Mouse (Mus musculus): ENCODE data around the gene Lrrc7.

GRCm38 (mm10) chr3:158552105-158552504 is 9.9 kb downstream of the Lrrc7 start:
- no peak for TF ChIP-seq NELFE (IDR thresholded peaks at IDR 0.05; ENCODE audit: low read depth, low read length)
- TF ChIP-seq POLR2A (IDR thresholded peaks at IDR 0.05; ENCODE audit: low read depth, low read length), result no peak
- TF ChIP-seq CTCF (conservative IDR thresholded peaks at IDR 0.05 in 1 of 2, IDR thresholded peaks at IDR 0.05 in 1 of 2; ENCODE audit: low read depth in 2 of 2, low read length in 2 of 2), result no peak
- TF ChIP-seq EP300 (IDR thresholded peaks at IDR 0.05; ENCODE audit: low read length), result no peak
- TF ChIP-seq MXI1 (IDR thresholded peaks at IDR 0.05; ENCODE audit: low read depth, low read length), result no peak
- TF ChIP-seq ZKSCAN1 (IDR thresholded peaks at IDR 0.05; ENCODE audit: borderline replicate concordance, low read depth, low read length), result no peak
- TF ChIP-seq GABPA (IDR thresholded peaks at IDR 0.05; ENCODE audit: insufficient replicate concordance, low read depth, low read length), result no peak
- TF ChIP-seq E2F4 (IDR thresholded peaks at IDR 0.05; ENCODE audit: insufficient replicate concordance, low read depth, low read length), result no peak
- no peak for TF ChIP-seq ZC3H11A (IDR thresholded peaks at IDR 0.05; ENCODE audit: low read depth, low read length)
- no peak for TF ChIP-seq BHLHE40 (IDR thresholded peaks at IDR 0.05; ENCODE audit: low read depth, low read length)
- no peak for TF ChIP-seq HCFC1 (IDR thresholded peaks at IDR 0.05; ENCODE audit: low read depth, low read length)
- no peak for TF ChIP-seq MAFK (IDR thresholded peaks at IDR 0.05; ENCODE audit: insufficient replicate concordance, low read length)
- TF ChIP-seq TCF12 (IDR thresholded peaks at IDR 0.05; ENCODE audit: low read depth, low read length), result no peak
- TF ChIP-seq TBP (conservative IDR thresholded peaks at IDR 0.05; ENCODE audit: low read depth, low read length), result no peak

Data from CH12.LX (cell line).